Mouse (Mus musculus) activated CD4-positive, CD25-positive, alpha-beta regulatory T cell (primary cell): Measurements from ENCODE around the gene Fdps. TPM values are rescaled to one million over a fixed set of nuclear protein-coding genes. Genes with fewer than 3 reads are reported as not detected.

Source experiments
- polyA plus RNA-seq, 2 experiments: library from polyadenylated mRNA; unstranded; fragments of 100-300 nt; shearing (Covaris generic); gene quantifications; one replicate each; pipeline ENCODE4 v1.2.1; 2017

Gene Fdps
- polyA plus RNA-seq: 10 to 100 TPM; 61.8 to 62.2 TPM

DNA sequence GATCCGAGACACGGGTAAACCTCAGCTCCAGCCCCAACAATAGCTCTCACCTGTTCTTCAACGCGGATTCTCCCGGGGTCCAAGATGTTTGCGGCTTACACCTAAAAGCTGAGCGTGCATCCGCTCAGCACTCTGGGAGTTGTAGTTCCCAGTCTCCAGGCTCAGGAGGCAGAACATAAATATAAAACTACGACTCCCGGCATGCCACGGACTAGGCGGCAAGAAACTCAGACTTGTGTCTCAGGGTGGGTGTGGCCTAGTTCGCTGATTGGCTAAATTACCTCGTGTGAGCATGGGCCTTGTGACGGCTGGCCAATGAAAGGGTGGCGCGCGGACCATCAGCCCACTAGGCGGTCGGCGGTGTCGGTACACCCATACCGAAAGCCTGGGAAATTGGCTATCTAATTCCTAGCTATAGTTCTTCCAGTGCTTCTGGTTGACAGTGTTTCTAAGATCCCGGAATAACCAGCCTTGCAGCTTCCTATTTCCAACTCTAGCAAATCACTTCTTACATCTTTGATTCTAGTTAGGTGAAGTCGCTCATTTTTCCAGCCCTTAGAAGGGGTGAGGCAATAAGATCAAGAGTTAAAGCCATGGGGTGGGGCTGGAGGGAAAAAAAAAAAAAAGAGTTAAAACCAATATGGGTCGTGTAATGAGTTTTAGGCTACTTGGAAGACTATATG lies at the start of gene Fdps:
TSS of gene Fdps (minus strand) at position 148 of the 683 bp plus-strand sequence.

GRCm38 (mm10) chr3:89135958-89136357 lies 34.2 kb upstream of the Fdps start, which contains the start of gene Pklr:
Pklr (plus strand) TSS chr3:89136142.

GRCm38 (mm10) chr3:89100811-89101210 lies 948 bp downstream of the Fdps start, which contains the start of gene Gm43738:
Gm43738 (minus strand) TSS chr3:89101099.

DNA sequence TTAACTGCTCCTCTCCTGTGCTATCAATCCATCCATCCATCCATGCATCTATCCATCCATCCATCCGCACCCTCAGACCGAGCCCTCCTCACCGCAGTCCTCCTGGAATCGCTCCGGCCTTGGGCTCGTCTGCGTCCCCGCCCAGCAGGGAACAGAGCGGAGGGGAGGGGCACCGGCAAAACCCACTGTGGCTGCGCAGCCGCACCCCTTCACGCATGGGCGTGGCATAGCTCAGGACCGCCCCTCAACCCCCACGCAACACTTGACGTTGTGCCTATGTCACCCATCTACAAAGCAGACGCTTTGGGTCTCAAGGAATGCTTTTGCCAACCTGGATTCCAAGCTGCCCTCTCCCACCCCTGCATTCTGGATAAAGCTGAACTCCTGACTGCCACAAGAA lies 8.6 kb downstream of the Fdps start, which contains the start of gene Rusc1:
TSS of gene Rusc1 (minus strand) at position 137 of the 400 bp plus-strand sequence.

Other genes starting within 250 kb of the Fdps start
- 10 to 100 TPM; 30.8 to 45.9 TPM for gene Msto1, start 188.0 kb downstream of the Fdps start, polyA plus RNA-seq
- gene Ash1l, start 151.3 kb downstream of the Fdps start, polyA plus RNA-seq: 10 to 100 TPM; 25.4 to 26.9 TPM
- 100 to 1,000 TPM; 170 to 191 TPM for gene Dap3, start 150.8 kb downstream of the Fdps start, polyA plus RNA-seq
- gene Rusc1, start 8.6 kb downstream of the Fdps start, polyA plus RNA-seq: 10 to 100 TPM; 35.1 to 42.7 TPM
- not detected for gene Gm43738, start 860 bp downstream of the Fdps start, polyA plus RNA-seq
- gene Pklr, start 34.2 kb upstream of the Fdps start, polyA plus RNA-seq: not detected
- 1 to 10 TPM in 1 of 2 experiments, under 1 TPM in 1; 0.21 to 1.6 TPM for gene Hcn3, start 58.2 kb upstream of the Fdps start, polyA plus RNA-seq
- gene Clk2, start 62.8 kb upstream of the Fdps start, polyA plus RNA-seq: 10 to 100 TPM; 88.4 to 94.5 TPM
- 100 to 1,000 TPM; 255 to 261 TPM for gene Scamp3, start 75.5 kb upstream of the Fdps start, polyA plus RNA-seq
- 100 to 1,000 TPM; 134 to 154 TPM for gene Fam189b, start 81.2 kb upstream of the Fdps start, polyA plus RNA-seq
- 100 to 1,000 TPM; 105 to 146 TPM for gene Gba, start 101.0 kb upstream of the Fdps start, polyA plus RNA-seq
- gene Thbs3, start 113.2 kb upstream of the Fdps start, polyA plus RNA-seq: 1 to 10 TPM in 1 of 2 experiments, under 1 TPM in 1; 0.90 to 4.0 TPM
- gene Mtx1, start 125.1 kb upstream of the Fdps start, polyA plus RNA-seq: 100 to 1,000 TPM in 1 of 2 experiments, 10 to 100 TPM in 1; 89.5 to 127 TPM
- 1 to 10 TPM; 1.0 to 7.1 TPM for gene Muc1, start 127.1 kb upstream of the Fdps start, polyA plus RNA-seq
- 100 to 1,000 TPM; 225 to 294 TPM for gene Krtcap2, start 144.0 kb upstream of the Fdps start, polyA plus RNA-seq
- 1 to 10 TPM; 1.6 to 4.9 TPM for gene Trim46, start 144.3 kb upstream of the Fdps start, polyA plus RNA-seq
- gene Dpm3, start 157.4 kb upstream of the Fdps start, polyA plus RNA-seq: 100 to 1,000 TPM in 1 of 2 experiments, 10 to 100 TPM in 1; 81.3 to 120 TPM
- 100 to 1,000 TPM; 210 to 250 TPM for gene Slc50a1, start 168.6 kb upstream of the Fdps start, polyA plus RNA-seq
- not detected for gene Efna1, start 179.2 kb upstream of the Fdps start, polyA plus RNA-seq
- gene Efna3, start 221.0 kb upstream of the Fdps start, polyA plus RNA-seq: under 1 TPM in 1 of 2 experiments, not detected in 1; 0.15 TPM
- 1 to 10 TPM in 1 of 2 experiments, under 1 TPM in 1; 0.79 to 1.4 TPM for gene Efna4, start 236.1 kb upstream of the Fdps start, polyA plus RNA-seq
- 10 to 100 TPM; 10.1 to 23.0 TPM for gene Adam15, start 248.0 kb upstream of the Fdps start, polyA plus RNA-seq